Mouse (Mus musculus) ES-Bruce4 (cell line): ENCODE data around the gene Adora2a.

Experiments
- EP300 ChIP-seq: IDR thresholded peaks from 2 replicates; pipeline ENCODE4 v1.6.1; 2011; ENCODE audit warnings: low read depth, low read length; ENCODE audit not compliant: insufficient read depth
- POLR2A ChIP-seq: IDR thresholded peaks from one replicate; pipeline ENCODE4 v1.8.1; 2011; ENCODE audit warnings: low read length; ENCODE audit not compliant: insufficient read depth

- TF ChIP-seq POLR2A (no peak), EP300 (no peak)
Measured at GRCm38 (mm10) chr10:75365231-75365633, 48.6 kb downstream of the Adora2a start.
